Mouse (Mus musculus) limb, embryonic 11.5 days (tissue): Measurements from ENCODE around the gene Il31ra. TPM values are rescaled to one million over a fixed set of nuclear protein-coding genes. Genes with fewer than 3 reads are reported as not detected.

Source experiments
- ATAC-seq: fragments of 200-750 bp; cut with Nextera tagmentation; 2 replicates; pipeline ENCODE4 v1.8.0; 2017; ENCODE audit warnings: low read depth; ENCODE audit not compliant: insufficient number of reproducible peaks, low FRiP score, low TSS enrichment
- DNase-seq: peaks from one replicate; pipeline ENCODE4 v3.0.0-alpha.2; 2015; ENCODE audit warnings: low spot score
- H3K27ac ChIP-seq: fragments of 300-500 bp; sonication (generic); replicated peaks from 2 replicates; pipeline ENCODE4 v1.5.1; 2014; ENCODE audit warnings: low read depth, mild to moderate bottlenecking, low read length
- H3K27me3 ChIP-seq: fragments of 300-500 bp; sonication (generic); 2 replicates; pipeline ENCODE4 v1.6.1; 2014; ENCODE audit warnings: mild to moderate bottlenecking, low read length, mixed read lengths; ENCODE audit not compliant: control insufficient read depth, insufficient read depth
- H3K36me3 ChIP-seq: fragments of 300-500 bp; sonication (generic); 2 replicates; pipeline ENCODE4 v1.6.1; 2014; ENCODE audit warnings: mild to moderate bottlenecking, low read length, moderate library complexity, mixed read lengths; ENCODE audit not compliant: control insufficient read depth, insufficient read depth
- H3K4me1 ChIP-seq: fragments of 300-500 bp; sonication (generic); 2 replicates; pipeline ENCODE4 v1.6.1; 2014; ENCODE audit warnings: low read length, mixed read lengths; ENCODE audit not compliant: control insufficient read depth, insufficient read depth
- H3K4me2 ChIP-seq: fragments of 300-500 bp; sonication (generic); 2 replicates; pipeline ENCODE4 v1.6.1; 2014; ENCODE audit warnings: low read depth, mild to moderate bottlenecking, moderate library complexity; ENCODE audit not compliant: severe bottlenecking
- H3K4me3 ChIP-seq: fragments of 300-500 bp; sonication (generic); 2 replicates; pipeline ENCODE4 v1.5.1; 2014; ENCODE audit warnings: low read depth, low read length
- H3K9ac ChIP-seq: fragments of 300-500 bp; sonication (generic); 2 replicates; pipeline ENCODE4 v1.6.1; 2014; ENCODE audit warnings: mild to moderate bottlenecking, low read length
- H3K9me3 ChIP-seq: fragments of 300-500 bp; sonication (generic); 2 replicates; pipeline ENCODE4 v1.6.1; 2016; ENCODE audit warnings: low read length; ENCODE audit not compliant: control insufficient read depth
- WGBS: fragments of 180-500 bp; shearing (Covaris S2); extraction: QIAGEN DNeasy Blood & Tissue Kit; methylation state at CpG from one replicate; pipeline ENCODE4 v1.1.7; 2014; 5-methylcytosine and 5-hydroxymethylcytosine counted together
- polyA plus RNA-seq: library from polyadenylated mRNA; unstranded; fragments of >200 nt; fragmentation: Nextera tagmentation; extraction: Ambion mirVana; gene quantifications from 2 replicates; pipeline ENCODE4 v1.2.1, GENCODE M21; 2014

Il31ra gene
- polyA plus RNA-seq, 1 experiment from 2014 or later: not detected

- Histone ChIP-seq H3K27me3 (no peaks in the 10 kb centered on the region), H3K9me3 (no peaks in the 10 kb centered on the region), H3K36me3 (no peaks in the 10 kb centered on the region), H3K4me2 (no peak overlapping the region), H3K9ac (no peak overlapping the region), H3K27ac (no peak overlapping the region), H3K4me1 (no peaks in the 10 kb centered on the region), H3K4me3 (no peak overlapping the region)
- ATAC-seq (no peak), DNase-seq (no peak)
- WGBS: 44% methylated on average over 1 of the region's 1 CpGs
These were observed 67.0 kb downstream of the Il31ra start for GRCm38 (mm10) chr13:112527186-112527585.

DNA sequence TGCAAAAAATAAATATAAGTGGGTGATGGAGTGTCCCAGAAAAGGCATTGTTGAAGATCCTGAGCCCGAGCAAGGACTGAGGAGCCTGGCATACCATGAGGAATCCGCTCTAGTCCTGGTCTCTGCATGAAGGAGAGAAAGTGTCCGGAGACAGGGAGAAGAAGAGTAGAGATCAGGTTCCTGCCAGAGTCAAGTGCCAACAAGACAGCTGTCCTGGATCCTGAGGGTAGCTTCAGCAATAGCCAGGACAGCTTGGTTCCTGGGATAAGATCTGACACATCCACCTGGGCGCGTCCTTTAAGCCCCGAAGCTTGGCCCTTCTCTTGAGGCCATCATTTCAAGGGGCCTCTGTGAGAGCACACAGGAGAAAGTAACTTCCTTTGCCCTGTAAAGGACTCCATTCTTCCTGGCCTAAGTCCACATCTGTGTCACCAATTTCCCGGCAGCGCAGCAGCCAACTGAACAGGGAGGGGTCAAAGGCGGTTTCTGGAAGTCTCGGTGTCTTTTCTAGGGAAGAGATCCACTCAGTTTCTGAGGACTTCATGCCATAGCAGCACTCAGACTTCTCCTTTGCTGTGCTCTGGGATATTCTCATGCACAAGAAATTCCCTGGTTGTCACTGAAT lies 70.7 kb downstream of the Il31ra start:
- H3K36me3 ChIP-seq: no peaks in the 10 kb centered on the region
- H3K27me3 ChIP-seq: no peaks in the 10 kb centered on the region
- 94% methylated on average over 10 of the region's 10 CpGs for WGBS
- H3K4me1 ChIP-seq: no peaks in the 10 kb centered on the region
- H3K4me2 ChIP-seq: no peak overlapping the region
- H3K4me3 ChIP-seq: no peak overlapping the region
- H3K9ac ChIP-seq: no peak overlapping the region
- H3K9me3 ChIP-seq: no peaks in the 10 kb centered on the region
- DNase-seq (no peak), ATAC-seq (no peak)
- H3K27ac ChIP-seq: no peak overlapping the region

DNA sequence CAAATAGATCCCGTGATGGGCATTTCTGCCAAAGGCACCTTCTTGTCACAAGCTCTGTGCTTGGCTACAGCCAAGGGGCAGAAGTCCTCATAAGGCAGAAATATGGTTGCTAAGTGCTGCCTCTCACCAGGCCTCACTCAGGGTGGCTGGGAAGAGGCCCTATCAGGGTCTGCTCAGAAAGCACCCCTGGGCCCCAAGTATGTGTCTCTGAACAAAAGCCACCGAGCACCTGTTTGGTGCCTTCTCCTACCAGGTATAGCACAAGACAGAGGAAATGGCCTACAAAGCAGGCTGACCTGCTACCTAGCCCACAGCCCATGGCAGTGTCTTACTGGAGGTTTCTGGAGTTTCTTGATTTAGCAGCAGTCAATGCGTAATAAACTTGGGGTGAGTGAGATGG lies 71.3 kb downstream of the Il31ra start:
- no peaks in the 10 kb centered on the region for H3K27me3 ChIP-seq
- 89% methylated on average over 3 of the region's 3 CpGs for WGBS

DNA sequence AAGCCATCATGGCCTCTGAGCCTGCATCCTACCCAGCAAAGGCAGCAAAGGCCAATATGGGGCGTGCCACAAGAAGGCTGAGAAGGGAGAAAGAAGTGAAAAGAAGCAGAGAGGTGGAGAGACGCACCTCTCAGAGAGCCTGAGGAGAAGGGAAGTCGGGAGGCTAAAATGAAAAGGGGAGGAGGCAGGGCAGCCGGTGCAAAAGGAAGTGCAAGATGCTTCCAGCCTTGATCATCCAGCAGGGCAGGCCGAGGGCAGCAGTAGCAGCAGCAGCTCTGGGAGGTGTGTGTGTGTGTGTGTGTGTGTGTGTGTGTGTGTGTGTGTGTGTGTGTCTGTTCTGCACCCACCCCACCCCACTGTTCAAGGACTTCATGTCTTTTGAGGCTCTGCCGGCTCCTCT lies 71.9 kb downstream of the Il31ra start:
- DNase-seq (no peak), ATAC-seq (no peak)
- H3K27ac ChIP-seq: no peak overlapping the region
- no peak overlapping the region for H3K4me3 ChIP-seq
- H3K36me3 ChIP-seq: no peaks in the 10 kb centered on the region
- no peak overlapping the region for H3K9ac ChIP-seq
- H3K9me3 ChIP-seq: no peaks in the 10 kb centered on the region
- H3K4me2 ChIP-seq: no peak overlapping the region
- no peaks in the 10 kb centered on the region for H3K4me1 ChIP-seq
- WGBS: 64% methylated on average over 6 of the region's 6 CpGs
- no peaks in the 10 kb centered on the region for H3K27me3 ChIP-seq

More for the DNA sequence above, 71.3 kb downstream of the Il31ra start:
- DNase-seq (no peak), ATAC-seq (no peak)
- no peak overlapping the region for H3K27ac ChIP-seq
- H3K9ac ChIP-seq: no peak overlapping the region
- no peak overlapping the region for H3K4me3 ChIP-seq
- H3K36me3 ChIP-seq: no peaks in the 10 kb centered on the region
- no peaks in the 10 kb centered on the region for H3K4me1 ChIP-seq
- no peak overlapping the region for H3K4me2 ChIP-seq
- no peaks in the 10 kb centered on the region for H3K9me3 ChIP-seq

DNA sequence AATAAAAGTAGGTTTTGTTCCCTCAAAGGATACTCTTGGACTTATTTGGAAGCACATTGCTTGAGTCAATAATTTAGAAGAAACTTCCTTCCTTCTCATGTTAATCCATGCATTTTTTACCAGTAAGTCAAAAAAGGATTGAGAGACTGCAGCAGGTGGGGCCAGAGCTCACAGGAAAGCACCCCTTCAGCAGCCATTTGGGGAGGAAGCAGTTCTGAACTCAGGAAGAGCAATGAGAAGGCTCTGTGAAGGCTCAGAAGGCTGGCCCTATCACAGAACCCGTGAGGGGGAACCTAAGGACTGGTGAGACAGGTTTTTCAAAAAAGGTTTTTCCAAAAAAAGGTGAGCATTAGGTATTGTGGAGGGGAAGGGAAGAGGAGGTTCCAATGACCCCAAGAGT lies 79.6 kb downstream of the Il31ra start:
- no peak for DNase-seq
- no peak for ATAC-seq
- no peak overlapping the region for H3K4me3 ChIP-seq
- H3K4me1 ChIP-seq: no peaks in the 10 kb centered on the region
- no peaks in the 10 kb centered on the region for H3K9me3 ChIP-seq
- H3K36me3 ChIP-seq: no peaks in the 10 kb centered on the region
- H3K27me3 ChIP-seq: no peaks in the 10 kb centered on the region
- H3K9ac ChIP-seq: no peak overlapping the region
- H3K4me2 ChIP-seq: no peak overlapping the region
- H3K27ac ChIP-seq: no peak overlapping the region
- WGBS: 53% methylated on average over 1 of the region's 1 CpGs

DNA sequence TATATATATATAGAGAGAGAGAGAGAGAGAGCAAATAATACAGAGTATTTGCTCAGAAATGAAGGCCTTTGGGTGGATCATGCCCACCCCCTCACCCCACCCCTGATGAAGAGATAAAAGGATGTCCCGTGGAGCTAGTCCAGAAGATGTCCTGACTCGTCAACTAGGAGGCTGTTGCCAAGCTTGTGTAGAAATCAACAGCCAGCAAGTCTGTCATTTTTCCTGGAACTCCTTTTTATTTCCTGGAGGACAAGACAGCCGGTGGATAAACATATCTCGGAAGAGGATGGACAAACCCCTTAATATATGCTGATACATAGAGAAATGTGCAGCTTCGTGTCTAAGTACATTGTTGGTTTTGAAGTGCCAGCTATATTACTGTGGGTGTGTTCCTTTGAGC lies 81.3 kb downstream of the Il31ra start:
- Histone ChIP-seq H3K27me3 (no peaks in the 10 kb centered on the region), H3K9me3 (no peaks in the 10 kb centered on the region), H3K36me3 (no peaks in the 10 kb centered on the region), H3K4me2 (no peak overlapping the region), H3K9ac (no peak overlapping the region), H3K4me3 (no peak overlapping the region), H3K27ac (no peak overlapping the region), H3K4me1 (no peaks in the 10 kb centered on the region)
- WGBS: 86% methylated on average over 5 of the region's 5 CpGs
- DNase-seq: no peak
- ATAC-seq: no peak

DNA sequence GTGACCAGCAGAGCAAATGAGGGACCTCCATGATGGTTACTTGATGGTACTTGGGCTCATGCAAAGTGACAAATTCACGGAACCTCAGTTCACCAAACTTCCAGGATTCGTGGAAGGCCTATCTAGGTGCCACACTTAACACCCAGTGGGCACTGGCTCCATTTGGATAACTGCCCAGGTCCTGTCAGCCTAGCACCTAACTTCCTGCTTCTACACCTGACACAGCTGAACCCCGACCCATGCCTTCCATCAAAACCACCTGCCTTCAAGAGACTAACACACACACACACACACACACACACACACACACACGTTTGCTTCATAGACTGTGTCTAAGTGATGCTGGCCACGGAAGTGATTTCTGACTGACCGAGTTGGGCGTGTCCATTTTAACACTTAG lies 82.3 kb downstream of the Il31ra start:
- no peak overlapping the region for H3K9ac ChIP-seq
- no peak for DNase-seq
- H3K27me3 ChIP-seq: no peaks in the 10 kb centered on the region
- H3K9me3 ChIP-seq: no peaks in the 10 kb centered on the region
- 92% methylated on average over 7 of the region's 7 CpGs for WGBS
- no peaks in the 10 kb centered on the region for H3K4me1 ChIP-seq
- no peak overlapping the region for H3K4me2 ChIP-seq
- no peak for ATAC-seq
- H3K36me3 ChIP-seq: no peaks in the 10 kb centered on the region
- no peak overlapping the region for H3K4me3 ChIP-seq
- no peak overlapping the region for H3K27ac ChIP-seq

- Histone ChIP-seq H3K4me2 (no peak overlapping the region), H3K27me3 (no peaks in the 10 kb centered on the region), H3K4me1 (no peaks in the 10 kb centered on the region), H3K36me3 (no peaks in the 10 kb centered on the region), H3K27ac (no peak overlapping the region), H3K4me3 (no peak overlapping the region), H3K9ac (no peak overlapping the region), H3K9me3 (no peaks in the 10 kb centered on the region)
- 90% methylated on average over 11 of the region's 11 CpGs for WGBS
- no peak for ATAC-seq
- DNase-seq: no peak
These were observed 82.9 kb downstream of the Il31ra start for GRCm38 (mm10) chr13:112511261-112511660.
